Mouse (Mus musculus) heart, postnatal 0 days (tissue): Measurements from ENCODE around the gene Srgn. TPM values are rescaled to one million over a fixed set of nuclear protein-coding genes. Genes with fewer than 3 reads are reported as not detected.

Experiments used
- ATAC-seq: fragments of 200-750 bp; cut with Nextera tagmentation; 2 replicates; pipeline ENCODE4 v1.8.0; 2017; ENCODE audit warnings: low read depth, moderate number of reproducible peaks, moderate library complexity; ENCODE audit not compliant: insufficient read depth
- DNase-seq: peaks from one replicate; pipeline ENCODE4 v3.0.0-alpha.2; 2016; ENCODE audit warnings: low spot score
- H3K27ac ChIP-seq: fragments of 300-500 bp; sonication (generic); 2 replicates; pipeline ENCODE4 v1.5.1; 2014; ENCODE audit warnings: low read depth, mild to moderate bottlenecking
- H3K27me3 ChIP-seq: fragments of 300-500 bp; sonication (generic); 2 replicates; pipeline ENCODE4 v1.6.1; 2014; ENCODE audit warnings: low read length, mixed read lengths; ENCODE audit not compliant: control insufficient read depth, insufficient read depth
- H3K36me3 ChIP-seq: fragments of 300-500 bp; sonication (generic); replicated peaks from 2 replicates; pipeline ENCODE4 v1.6.1; 2014; ENCODE audit warnings: low read length, mixed read lengths; ENCODE audit not compliant: control insufficient read depth, insufficient read depth
- H3K4me1 ChIP-seq: fragments of 300-500 bp; sonication (generic); 2 replicates; pipeline ENCODE4 v1.6.1; 2014; ENCODE audit warnings: antibody characterized with exemption; ENCODE audit not compliant: control insufficient read depth, insufficient read depth
- H3K4me2 ChIP-seq: fragments of 300-500 bp; sonication (generic); 2 replicates; pipeline ENCODE4 v1.6.1; 2014; ENCODE audit warnings: low read depth, mild to moderate bottlenecking, low read length, moderate library complexity
- H3K4me3 ChIP-seq: fragments of 300-500 bp; sonication (generic); 2 replicates; pipeline ENCODE4 v1.5.1; 2014; ENCODE audit warnings: low read depth, low read length
- H3K9ac ChIP-seq: fragments of 300-500 bp; sonication (generic); replicated peaks from 2 replicates; pipeline ENCODE4 v1.6.1; 2014; ENCODE audit warnings: low read depth, low read length, mixed read lengths
- H3K9me3 ChIP-seq: fragments of 300-500 bp; sonication (generic); replicated peaks from 2 replicates; pipeline ENCODE4 v1.6.1; 2016; ENCODE audit warnings: low read length; ENCODE audit not compliant: control insufficient read depth
- CTCF ChIP-seq: IDR thresholded peaks from 2 replicates; pipeline ENCODE4 v1.5.1; 2016; ENCODE audit warnings: antibody characterized with exemption, control low read depth, low read depth
- EP300 ChIP-seq: IDR thresholded peaks from 2 replicates; pipeline ENCODE4 v1.6.1; 2016; ENCODE audit warnings: antibody characterized with exemption, low read depth
- WGBS: fragments of 180-500 bp; shearing (Covaris S2); extraction: QIAGEN DNeasy Blood & Tissue Kit; methylation state at CpG from one replicate; pipeline ENCODE4 v1.1.7; 2014; 5-methylcytosine and 5-hydroxymethylcytosine counted together
- polyA plus RNA-seq: library from polyadenylated mRNA; unstranded; fragments of >200 nt; fragmentation: Nextera tagmentation; extraction: Ambion mirVana; gene quantifications from 2 replicates; pipeline ENCODE4 v1.2.1, GENCODE M21; 2015
- total RNA-seq: library from RNA; depleted of rRNA; stranded (reverse); fragments of >200 nt; gene quantifications from 2 replicates; pipeline ENCODE4 v1.2.3, GENCODE M21; 2014; ENCODE audit warnings: low replicate concordance; rRNA removed

Srgn gene
- total and polyA plus RNA-seq, 2 experiments from 2014 or later: 16.4 to 19.1 TPM

GRCm38 (mm10) chr10:62449364-62450279, 77.6 kb downstream of the Srgn start, which contains the start of the genes 4930507D05Rik and Supv3l1:
TSS of gene 4930507D05Rik (plus strand) at chr10:62449489.
TSS of gene Supv3l1 (minus strand) at chr10:62449738.
- peaks cover 8% of the 10 kb centered on the region; the same call in 1 of the 2 replicates for H3K4me1 ChIP-seq
- no peak for TF ChIP-seq CTCF
- no peak; the same call in 1 of the 2 replicates for TF ChIP-seq EP300
- H3K27me3 ChIP-seq: no peaks in the 10 kb centered on the region
- peak within 1 kb of the TSS; percentile 78 for H3K27ac ChIP-seq
- peak within 1 kb of the TSS; percentile 76 for H3K4me3 ChIP-seq
- under 1% methylated on average over 73 of the region's 73 CpGs for WGBS
- H3K9ac ChIP-seq: peak within 1 kb of the TSS; percentile 88
- H3K36me3 ChIP-seq: peaks cover 31% of the 10 kb centered on the region
- peak; percentile 87 for ATAC-seq
- peak; percentile 91 for DNase-seq
- peak within 1 kb of the TSS; percentile 62 for H3K4me2 ChIP-seq
- no peaks in the 10 kb centered on the region for H3K9me3 ChIP-seq

Other genes with a start within 250 kb of the Srgn start
- 100.0 and 140 TPM in 2 replicates for gene Hk1, start 147.5 kb downstream of the Srgn start, total RNA-seq
- gene Hk1, start 147.5 kb downstream of the Srgn start, polyA plus RNA-seq: 128 and 148 TPM in 2 replicates
- not detected in 2 replicates for gene Hkdc1, start 105.0 kb downstream of the Srgn start, total RNA-seq
- gene Hkdc1, start 105.0 kb downstream of the Srgn start, polyA plus RNA-seq: 0.03 TPM in 1 of 2 replicates, not detected in the other
- gene 4930507D05Rik, start 78.0 kb downstream of the Srgn start, total RNA-seq: 0.15 and 3.2 TPM in 2 replicates
- gene 4930507D05Rik, start 78.0 kb downstream of the Srgn start, polyA plus RNA-seq: 0.19 and 0.36 TPM in 2 replicates
- gene Supv3l1, start 77.7 kb downstream of the Srgn start, total RNA-seq: 34.1 and 35.9 TPM in 2 replicates
- gene Supv3l1, start 77.7 kb downstream of the Srgn start, polyA plus RNA-seq: 23.2 and 26.3 TPM in 2 replicates
- gene Vps26a, start 40.6 kb downstream of the Srgn start, total RNA-seq: 46.5 and 51.0 TPM in 2 replicates
- 75.5 and 78.5 TPM in 2 replicates for gene Vps26a, start 40.6 kb downstream of the Srgn start, polyA plus RNA-seq
- 28.2 and 36.9 TPM in 2 replicates for gene Kif1bp, start 51.0 kb upstream of the Srgn start, total RNA-seq
- 23.6 and 23.9 TPM in 2 replicates for gene Kif1bp, start 51.0 kb upstream of the Srgn start, polyA plus RNA-seq
- gene Ddx21, start 74.8 kb upstream of the Srgn start, total RNA-seq: 11.4 and 12.1 TPM in 2 replicates
- gene Ddx21, start 74.8 kb upstream of the Srgn start, polyA plus RNA-seq: 7.2 and 8.8 TPM in 2 replicates
- 40.2 and 56.5 TPM in 2 replicates for gene Ddx50, start 123.8 kb upstream of the Srgn start, total RNA-seq
- 79.0 and 79.4 TPM in 2 replicates for gene Ddx50, start 123.8 kb upstream of the Srgn start, polyA plus RNA-seq
- 0.04 TPM in 1 of 2 replicates, not detected in the other for gene Stox1, start 198.7 kb upstream of the Srgn start, total RNA-seq
- 0.96 and 1.1 TPM in 2 replicates for gene Stox1, start 198.7 kb upstream of the Srgn start, polyA plus RNA-seq